Comparison of ENCODE assay signal across 9 mouse cellular contexts in genomic region chr11:77686346-77686840, GRCm38 (mm10). TPM values are rescaled to one million over a fixed set of nuclear protein-coding genes. Genes with fewer than 3 reads are reported as not detected.
DNase-seq lines count a peak whose midpoint lies in the region; ATAC-seq and TF ChIP-seq lines count a peak whose summit lies in the region.
"Had no signal": no experiment of that assay in that cellular context is flagged by ENCODE, and none has a peak within 500 bp of the region (broad histone marks: within the 10 kb centered on the region; RNA-seq: fewer than 3 reads in every experiment).

No protein-coding gene starts in this region.

- H3K9ac ChIP-seq in forebrain, embryonic 11.5 days (ENCODE audit: low read length) = peak overlapping the region; percentile 99

- H3K4me1 ChIP-seq in bone marrow, adult 2 months (ENCODE audit: control insufficient read depth, insufficient read depth, low read length) = no peaks in the 10 kb centered on the region
- H3K4me1 ChIP-seq in forebrain, embryonic 11.5 days (replicated peaks; ENCODE audit: control insufficient read depth, insufficient read depth, low read length) = 0 out of 2 replicates have a peak, but pooled peaks cover 3% of the 10 kb centered on the region
- peaks cover 9% of the 10 kb centered on the region for H3K4me1 ChIP-seq in limb, embryonic 10.5 days

- ATAC-seq in forebrain, embryonic 11.5 days (replicated peaks; ENCODE audit: low FRiP score) = peak; percentile 56

- H3K27me3 ChIP-seq in forebrain, embryonic 11.5 days (ENCODE audit: control insufficient read depth, insufficient read depth, low read length) = no peaks in the 10 kb centered on the region
- H3K27me3 ChIP-seq in limb, embryonic 10.5 days (ENCODE audit: low read depth, poor library complexity, severe bottlenecking) = no peaks in the 10 kb centered on the region

- H3K36me3 ChIP-seq in forebrain, embryonic 11.5 days (ENCODE audit: control insufficient read depth, insufficient read depth, low read length) = no peaks in the 10 kb centered on the region; the same call in 1 of the 2 replicates
- H3K36me3 ChIP-seq in limb, embryonic 10.5 days = peaks cover 29% of the 10 kb centered on the region

- WGBS in bone marrow, adult 2 months = under 1% methylated on average over 28 of the region's 30 CpGs
- 1% methylated on average over 22 of the region's 30 CpGs for WGBS in forebrain, embryonic 11.5 days
- WGBS in limb, embryonic 10.5 days = 1% methylated on average over 30 of the region's 30 CpGs

- H3K9me3 ChIP-seq in forebrain, embryonic 11.5 days (ENCODE audit: control insufficient read depth, low read length) = no peaks in the 10 kb centered on the region
- H3K9me3 ChIP-seq in limb, embryonic 10.5 days (replicated peaks) = no peaks in the 10 kb centered on the region

- peak overlapping the region; percentile 92 for H3K4me3 ChIP-seq in bone marrow, adult 2 months (replicated peaks; ENCODE audit: control insufficient read depth, low read depth, low read length)
- H3K4me3 ChIP-seq in forebrain, embryonic 11.5 days (ENCODE audit: low read depth, low read length) = peak overlapping the region; percentile 99
- H3K4me3 ChIP-seq in limb, embryonic 10.5 days = peak overlapping the region; percentile 97

- TF ChIP-seq POLR2A in bone marrow, adult 2 months (IDR thresholded peaks at IDR 0.05; ENCODE audit: borderline replicate concordance, control insufficient read depth, low read depth, low read length) = no peak

- H3K4me2 ChIP-seq in forebrain, embryonic 11.5 days (ENCODE audit: low read depth, low read length, severe bottlenecking) = peak overlapping the region; percentile 64

- H3K27ac ChIP-seq in bone marrow, adult 2 months (ENCODE audit: control insufficient read depth, insufficient read depth, low read depth, low read length, poor library complexity) = peak overlapping the region; percentile 93
- H3K27ac ChIP-seq in forebrain, embryonic 11.5 days (ENCODE audit: low read depth, low read length) = peak overlapping the region; percentile 94
- H3K27ac ChIP-seq in limb, embryonic 10.5 days = peak overlapping the region; percentile 99

- no peak for TF ChIP-seq CTCF in bone marrow, adult 2 months (IDR thresholded peaks at IDR 0.05; ENCODE audit: control insufficient read depth, insufficient read depth, low read length)

- DNase-seq in NIH3T3 (ENCODE audit: low read depth) = peak; percentile 63
- peak; percentile 80 for DNase-seq in forebrain, embryonic 11.5 days (ENCODE audit: low spot score)
- DNase-seq in heart, postnatal 4 days = peak; percentile 54
- DNase-seq in limb, embryonic 10.5 days (ENCODE audit: low spot score) = peak; percentile 73
- peak; percentile 33 for DNase-seq in mesoderm, embryonic 11.5 days (ENCODE audit: low read depth, low spot score)
- DNase-seq in spleen, adult 18-20 months = peak; percentile 33 to 49
- no peak for DNase-seq in c-Kit-positive CD71-positive TER-119-positive erythroid progenitor cells, embryonic 14.5 days (ENCODE audit: low spot score)

RNA-seq across cellular contexts. Expression of gene Nufip2, which starts 0.4 kb away (rescaled TPM):
- 9.6 and 22.5 TPM in 2 replicates for polyA plus RNA-seq in bone marrow, adult 2 months (2011; ENCODE audit: insufficient read depth, insufficient read length, low replicate concordance, missing spikeins)
- polyA plus RNA-seq in forebrain, embryonic 11.5 days (2014; fragmentation: Nextera tagmentation; extraction: Ambion mirVana) = 4.6 and 5.7 TPM in 2 replicates
- 10 to 100 TPM; 61.0 to 62.2 TPM for total RNA-seq in heart, postnatal 4 days (2021)
- polyA plus RNA-seq in limb, embryonic 10.5 days (2016; fragmentation: Nextera tagmentation; extraction: Ambion mirVana) = 3.7 and 4.0 TPM in 2 replicates

RNA-seq across cellular contexts. Expression of gene Cryba1, which starts 38.7 kb away (rescaled TPM):
- polyA plus RNA-seq in bone marrow, adult 2 months (2011; ENCODE audit: insufficient read depth, insufficient read length, low replicate concordance, missing spikeins) = not detected in 2 replicates
- polyA plus RNA-seq in forebrain, embryonic 11.5 days (2014; fragmentation: Nextera tagmentation; extraction: Ambion mirVana) = 0.61 and 1.6 TPM in 2 replicates
- not detected for total RNA-seq in heart, postnatal 4 days (2021)
- not detected in 2 replicates for polyA plus RNA-seq in limb, embryonic 10.5 days (2016; fragmentation: Nextera tagmentation; extraction: Ambion mirVana)
- polyA plus RNA-seq: gonadal fat pad, adult 2 months had no signal
